Comparison of ENCODE assay signal across 7 mouse cellular contexts in the genomic region with DNA sequence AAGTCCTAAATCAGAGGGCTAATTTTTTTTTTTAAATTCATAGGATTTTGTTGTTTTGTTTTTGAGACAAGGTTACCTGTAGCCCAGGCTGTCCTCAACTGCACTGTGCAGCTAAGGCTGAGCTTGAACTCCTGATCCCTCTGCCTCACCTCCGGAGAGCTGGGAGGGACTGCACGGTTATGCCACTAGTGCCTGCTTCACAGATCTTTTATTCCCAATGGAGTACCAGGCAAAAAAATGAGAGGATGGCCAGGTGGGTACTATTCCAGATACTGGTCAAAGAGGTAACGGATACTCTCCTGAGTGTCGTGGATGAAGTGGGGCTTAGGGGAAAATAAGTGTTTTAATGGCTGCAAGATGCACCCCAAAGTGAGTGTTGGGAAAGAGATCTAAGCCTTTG. TPM values are rescaled to one million over a fixed set of nuclear protein-coding genes. Genes with fewer than 3 reads are reported as not detected.
DNase-seq lines count a peak whose midpoint lies in the region; ATAC-seq and TF ChIP-seq lines count a peak whose summit lies in the region.

No protein-coding gene starts in this region.

- ATAC-seq in embryonic facial prominence, embryonic 14.5 days (ENCODE audit: low read depth), result no peak
- peak; percentile 34 for ATAC-seq in intestine, embryonic 16.5 days
- ATAC-seq in neural tube, embryonic 13.5 days (ENCODE audit: low read depth), result peak; percentile 20; the same call in 1 of the 2 replicates
- ATAC-seq in granulocyte monocyte progenitor cell, adult 5-6 weeks (replicated peaks; ENCODE audit: poor library complexity, severe bottlenecking), result no peak

- intact Hi-C loops in left cerebral cortex, adult 2 months (cut with DNase I), result loop anchor here (10.0 kb wide), 1 partner anchor 228 kb away; no protein-coding TSS in a partner anchor
- intact Hi-C loops in left cerebral cortex, postnatal 4 days (cut with DNase I), result no loop called here

- TF ChIP-seq CTCF in left cerebral cortex, adult 2 months (IDR thresholded peaks at IDR 0.05), result no peak

- H3K27ac ChIP-seq in left cerebral cortex, adult 2 months, result peak overlapping the region; percentile 79; the same call in 1 of the 2 replicates
- peak overlapping the region; percentile 84 for H3K27ac ChIP-seq in embryonic facial prominence, embryonic 14.5 days (replicated peaks; ENCODE audit: low read depth, low read length)
- H3K27ac ChIP-seq in intestine, embryonic 16.5 days (ENCODE audit: low read length), result 0 out of 2 replicates have a peak overlapping the region, but pooled peaks have one; percentile 49
- H3K27ac ChIP-seq in neural tube, embryonic 13.5 days (replicated peaks), result 0 out of 2 replicates have a peak overlapping the region, but pooled peaks have one; percentile 67

- H3K9me3 ChIP-seq in embryonic facial prominence, embryonic 14.5 days (ENCODE audit: control insufficient read depth, low read length), result peaks cover 3% of the 10 kb centered on the region; the same call in 1 of the 2 replicates
- H3K9me3 ChIP-seq in intestine, embryonic 16.5 days (ENCODE audit: control insufficient read depth, low read length), result no peaks in the 10 kb centered on the region
- no peaks in the 10 kb centered on the region for H3K9me3 ChIP-seq in neural tube, embryonic 13.5 days

- no peak for DNase-seq in left cerebral cortex, adult 2 months (ENCODE audit: extremely low spot score in 1 of 2, low spot score in 2 of 2)
- no peak for DNase-seq in left cerebral cortex, postnatal 4 days
- DNase-seq in embryonic facial prominence, embryonic 14.5 days (ENCODE audit: low spot score), result no peak
- DNase-seq in adrenal gland, adult 8-10 months, result no peak

- 34% methylated on average over 4 of the region's 4 CpGs for WGBS in embryonic facial prominence, embryonic 14.5 days
- 45% methylated on average over 4 of the region's 4 CpGs for WGBS in intestine, embryonic 16.5 days
- WGBS in neural tube, embryonic 13.5 days, result 49% methylated on average over 4 of the region's 4 CpGs

- H3K4me2 ChIP-seq in embryonic facial prominence, embryonic 14.5 days (ENCODE audit: low read depth, low read length), result peak overlapping the region; percentile 52
- H3K4me2 ChIP-seq in intestine, embryonic 16.5 days (ENCODE audit: low read depth, low read length), result peak overlapping the region; percentile 44
- H3K4me2 ChIP-seq in neural tube, embryonic 13.5 days, result peak overlapping the region; percentile 56

- peaks cover 22% of the 10 kb centered on the region for H3K4me1 ChIP-seq in embryonic facial prominence, embryonic 14.5 days (ENCODE audit: control insufficient read depth, insufficient read depth, low read length)
- H3K4me1 ChIP-seq in intestine, embryonic 16.5 days (ENCODE audit: control insufficient read depth, insufficient read depth, low read length), result peaks cover 12% of the 10 kb centered on the region; the same call in 1 of the 2 replicates
- peaks cover 17% of the 10 kb centered on the region for H3K4me1 ChIP-seq in neural tube, embryonic 13.5 days (replicated peaks)

- peak overlapping the region; percentile 58 for H3K9ac ChIP-seq in embryonic facial prominence, embryonic 14.5 days (ENCODE audit: low read depth, low read length)
- H3K9ac ChIP-seq in intestine, embryonic 16.5 days (ENCODE audit: low read depth, low read length), result peak overlapping the region; percentile 63
- H3K9ac ChIP-seq in neural tube, embryonic 13.5 days, result peak overlapping the region; percentile 66

- H3K27me3 ChIP-seq in embryonic facial prominence, embryonic 14.5 days (replicated peaks; ENCODE audit: control insufficient read depth, insufficient read depth, low read length), result no peaks in the 10 kb centered on the region
- H3K27me3 ChIP-seq in intestine, embryonic 16.5 days (replicated peaks; ENCODE audit: control insufficient read depth, insufficient read depth, low read length), result no peaks in the 10 kb centered on the region
- H3K27me3 ChIP-seq in neural tube, embryonic 13.5 days, result peaks cover 6% of the 10 kb centered on the region; the same call in 1 of the 2 replicates

- H3K4me3 ChIP-seq in left cerebral cortex, adult 2 months, result peak overlapping the region; percentile 53
- H3K4me3 ChIP-seq in embryonic facial prominence, embryonic 14.5 days (ENCODE audit: low read depth, low read length), result peak overlapping the region; percentile 89
- peak overlapping the region; percentile 44 for H3K4me3 ChIP-seq in intestine, embryonic 16.5 days (ENCODE audit: low read length)
- peak overlapping the region; percentile 73 for H3K4me3 ChIP-seq in neural tube, embryonic 13.5 days

- H3K36me3 ChIP-seq in embryonic facial prominence, embryonic 14.5 days (ENCODE audit: control insufficient read depth, insufficient read depth, low read length), result peaks cover 6% of the 10 kb centered on the region
- no peaks in the 10 kb centered on the region for H3K36me3 ChIP-seq in intestine, embryonic 16.5 days (ENCODE audit: control insufficient read depth, insufficient read depth, low read length)
- H3K36me3 ChIP-seq in neural tube, embryonic 13.5 days, result no peaks in the 10 kb centered on the region

RNA-seq across cellular contexts. Expression of gene Creb3l2, which starts 0.8 kb away (rescaled TPM):
- 1 to 10 TPM; 6.2 to 8.1 TPM for total RNA-seq in left cerebral cortex, adult 2 months (2021)
- total RNA-seq in left cerebral cortex, postnatal 4 days (2021), result 1 to 10 TPM; 5.7 to 6.3 TPM
- polyA plus RNA-seq in embryonic facial prominence, embryonic 14.5 days (2014; fragmentation: Nextera tagmentation; extraction: Ambion mirVana), result 34.5 and 35.3 TPM in 2 replicates
- polyA plus RNA-seq in intestine, embryonic 16.5 days (2015; fragmentation: Nextera tagmentation; extraction: Ambion mirVana), result 13.4 and 13.9 TPM in 2 replicates
- polyA plus RNA-seq in neural tube, embryonic 13.5 days (2015; fragmentation: Nextera tagmentation; extraction: Ambion mirVana), result 5.7 and 7.5 TPM in 2 replicates
- 12.1 and 12.4 TPM in 2 replicates for total RNA-seq in granulocyte monocyte progenitor cell, adult 5-6 weeks (2014; fragmentation: Nextera tagmentation)
- total RNA-seq in granulocyte monocyte progenitor cell, adult 5-6 weeks (2017), result 3.9 and 4.2 TPM in 2 replicates
- total RNA-seq in adrenal gland, adult 8-10 months (2022), result 100 to 1,000 TPM in 3 of 4 experiments, 10 to 100 TPM in 1; 95.9 to 118 (median 110) TPM

Comparison
In these comparisons a context has a peak if more than half of its experiments do, and no peak if none do; other contexts are left out.
1. ATAC-seq: peak in intestine, embryonic 16.5 days (single experiment) and neural tube, embryonic 13.5 days (single experiment); none in embryonic facial prominence, embryonic 14.5 days (single experiment) and granulocyte monocyte progenitor cell, adult 5-6 weeks (single experiment).
2. RNA of gene Creb3l2, which starts 0.8 kb away (total RNA-seq): 95.9 to 118 TPM in adrenal gland, adult 8-10 months; 3.9 to 12.4 TPM in granulocyte monocyte progenitor cell, adult 5-6 weeks, 6.2 to 8.1 TPM in left cerebral cortex, adult 2 months and 5.7 to 6.3 TPM in left cerebral cortex, postnatal 4 days; every median in the first group is over 4 times any median in the second.
3. Peak in every context shown above with its lines, with median percentiles within 50 percentile points of each other: H3K27ac ChIP-seq, H3K4me3 ChIP-seq, H3K4me2 ChIP-seq and H3K9ac ChIP-seq.